Mouse (Mus musculus) frontal cortex, postnatal 10 days (tissue): ENCODE measurements at regions not wholly inside any gene's neighbourhood (a gene's known extent, or its start where the extent isn't known, plus 50 kb on each side); places are given as distances from the start of the nearest gene placed in this dataset.

Experiments used
- DNase-seq, 2 experiments: peaks; one replicate each; pipeline ENCODE4 v3.0.0; 2022; ENCODE audit warnings: low spot score in 2 of 2, mixed read lengths in 1 of 2

DNA sequence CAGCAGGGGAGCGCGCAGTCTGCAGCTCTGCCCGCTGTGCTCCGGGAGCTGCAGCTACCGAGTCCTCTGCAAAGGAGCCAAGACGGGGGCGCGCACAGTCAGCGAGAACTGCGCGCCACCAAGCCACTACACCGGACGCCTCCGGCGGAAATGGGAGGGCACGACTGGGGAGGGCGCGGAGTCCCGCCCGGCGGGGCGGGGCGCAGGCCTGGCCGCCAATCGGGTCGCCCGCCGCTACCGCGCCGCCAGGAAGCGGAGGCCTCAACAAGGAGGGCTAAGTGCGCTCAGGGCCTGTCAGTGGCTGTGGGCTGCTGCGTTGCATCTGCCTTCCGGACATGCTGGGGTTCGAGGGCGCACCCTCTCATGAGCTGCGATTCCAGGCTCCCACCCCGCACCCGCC lies 481.7 kb upstream of the Ywhaq start:
- DNase-seq, result peak in 1 of 2 experiments; percentile 1
